Mouse (Mus musculus) kidney, adult 2 months (tissue): ENCODE measurements at regions not wholly inside any gene's neighbourhood (a gene's known extent, or its start where the extent isn't known, plus 50 kb on each side); places are given as distances from the start of the nearest gene placed in this dataset.

ENCODE experiments used
- CTCF ChIP-seq: fragments of 200-500 bp; conservative IDR thresholded peaks from 2 replicates; pipeline ENCODE4 v1.5.1; 2011; ENCODE audit warnings: low read depth, mild to moderate bottlenecking, control low read depth, low read length, moderate library complexity, mixed read lengths; ENCODE audit not compliant: insufficient read depth, insufficient read length
- POLR2A ChIP-seq: fragments of 200-500 bp; IDR thresholded peaks from one replicate; pipeline ENCODE4 v1.6.1; 2011; ENCODE audit warnings: low read depth, low read length, control low read depth

DNA sequence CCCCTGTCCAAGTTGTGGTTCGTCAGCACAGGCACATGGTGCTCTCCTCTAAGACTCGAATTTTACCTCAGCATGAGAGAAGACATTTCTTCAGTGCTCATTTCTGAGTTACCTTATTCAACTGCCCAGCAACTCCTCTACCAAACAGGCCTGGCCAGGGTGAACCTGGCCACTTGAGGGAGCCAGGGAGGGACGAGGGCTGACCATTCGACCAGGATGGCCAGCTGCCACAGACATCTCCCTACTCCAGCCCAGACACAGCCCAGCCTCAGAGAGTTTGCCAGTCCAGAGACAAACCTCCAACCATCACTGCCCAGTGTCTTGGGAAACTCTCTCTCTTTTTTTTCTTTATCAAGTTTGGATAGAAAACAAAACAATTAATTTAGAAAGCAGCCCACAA, 427.5 kb upstream of the Smim15 start:
- TF ChIP-seq CTCF: peak; percentile 55
- TF ChIP-seq POLR2A: no peak
